Mouse (Mus musculus): ENCODE data around the gene Nr4a1. TPM values are rescaled to one million over a fixed set of nuclear protein-coding genes. Genes with fewer than 3 reads are reported as not detected.
A peak's percentile ranks its signal among the peaks of the same experiment; 100 is the strongest.

The Nr4a1 gene
- total and polyA plus RNA-seq, 3 experiments, result 415 to 565 (median 560) TPM

GRCm38 (mm10) chr15:101256463-101257206, 2.6 kb downstream of the Nr4a1 start:
- no peak for DNase-seq

- no peak for DNase-seq
Measured at GRCm38 (mm10) chr15:101258420-101258819, 4.4 kb downstream of the Nr4a1 start.

- DNase-seq, result no peak
Measured at GRCm38 (mm10) chr15:101259922-101260321, 5.9 kb downstream of the Nr4a1 start.

DNA sequence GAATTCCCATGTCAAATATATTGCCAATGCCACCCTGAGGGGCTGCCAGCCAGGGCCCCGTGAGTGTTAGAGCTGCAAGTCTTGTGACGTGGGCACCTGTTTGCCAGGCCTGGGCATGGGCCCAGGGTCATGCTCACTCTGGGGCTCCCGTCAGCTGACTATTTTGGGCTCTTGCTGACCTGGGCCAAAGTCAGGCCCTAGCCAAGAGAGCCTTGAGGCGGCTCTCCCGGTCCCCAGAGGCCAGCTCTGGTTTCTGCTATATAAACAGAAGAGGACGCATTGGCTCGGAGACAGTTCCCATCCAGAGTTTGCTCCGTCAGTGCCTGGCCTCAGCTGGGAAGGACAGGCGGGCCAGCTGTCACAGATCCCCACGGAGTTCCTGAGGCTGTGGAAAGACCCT, 6.3 kb downstream of the Nr4a1 start:
- peak; percentile 75 for DNase-seq

- DNase-seq, result no peak
Measured at GRCm38 (mm10) chr15:101260874-101261622, 7.0 kb downstream of the Nr4a1 start.

- DNase-seq, result no peak
Measured at GRCm38 (mm10) chr15:101262502-101262901, 8.4 kb downstream of the Nr4a1 start.

- peak; percentile 99 for DNase-seq
Measured at GRCm38 (mm10) chr15:101266132-101266963, 12.3 kb downstream of the Nr4a1 start.

DNA sequence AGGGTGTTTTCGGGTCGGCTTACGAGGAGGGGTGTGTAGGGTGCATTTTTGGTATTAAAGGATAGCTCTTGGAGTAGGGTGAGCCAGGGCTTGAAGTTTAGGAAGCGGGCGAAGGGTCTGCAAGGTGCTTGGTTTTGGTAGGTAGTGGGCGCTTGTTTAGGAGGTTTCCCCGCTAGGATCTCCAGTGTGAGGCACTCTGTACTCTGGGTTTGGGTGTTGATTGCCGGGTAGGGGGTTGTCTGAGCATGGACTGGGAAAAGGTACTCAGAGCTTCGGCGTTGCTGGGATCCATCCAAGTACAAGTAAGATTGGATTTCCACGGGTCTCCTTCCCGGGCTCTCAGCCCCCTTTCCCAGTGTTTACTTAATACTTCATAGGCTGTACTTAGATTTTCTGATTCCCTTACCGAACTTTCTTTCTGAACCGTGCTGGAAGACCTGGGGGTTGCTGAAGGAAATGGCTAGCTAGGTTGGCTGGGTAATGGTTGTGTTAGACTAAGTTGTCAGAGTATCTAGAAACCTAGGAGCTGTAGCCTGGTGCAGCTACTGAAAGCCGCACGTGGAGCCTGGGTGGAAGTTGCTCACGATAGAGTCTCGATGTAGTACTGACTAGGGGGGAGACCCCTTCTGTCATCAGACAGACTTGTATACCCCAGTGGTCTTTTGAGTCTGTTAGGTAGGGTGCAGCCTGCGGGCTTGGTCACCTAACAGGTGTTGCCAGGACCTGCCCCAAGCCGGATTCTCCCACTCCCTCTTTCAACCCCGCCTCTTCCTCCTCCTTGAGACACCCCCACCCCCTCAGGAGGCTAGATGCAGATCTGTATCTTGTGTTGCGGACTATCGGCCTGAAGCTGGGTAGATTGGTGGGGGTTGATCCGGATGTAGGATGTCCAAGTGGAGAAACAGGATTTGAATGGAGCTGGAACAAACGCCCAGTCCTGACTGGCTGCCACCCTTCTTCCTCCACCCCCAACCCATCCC, 13.3 kb downstream of the Nr4a1 start:
- peak; percentile 60 for DNase-seq

DNA sequence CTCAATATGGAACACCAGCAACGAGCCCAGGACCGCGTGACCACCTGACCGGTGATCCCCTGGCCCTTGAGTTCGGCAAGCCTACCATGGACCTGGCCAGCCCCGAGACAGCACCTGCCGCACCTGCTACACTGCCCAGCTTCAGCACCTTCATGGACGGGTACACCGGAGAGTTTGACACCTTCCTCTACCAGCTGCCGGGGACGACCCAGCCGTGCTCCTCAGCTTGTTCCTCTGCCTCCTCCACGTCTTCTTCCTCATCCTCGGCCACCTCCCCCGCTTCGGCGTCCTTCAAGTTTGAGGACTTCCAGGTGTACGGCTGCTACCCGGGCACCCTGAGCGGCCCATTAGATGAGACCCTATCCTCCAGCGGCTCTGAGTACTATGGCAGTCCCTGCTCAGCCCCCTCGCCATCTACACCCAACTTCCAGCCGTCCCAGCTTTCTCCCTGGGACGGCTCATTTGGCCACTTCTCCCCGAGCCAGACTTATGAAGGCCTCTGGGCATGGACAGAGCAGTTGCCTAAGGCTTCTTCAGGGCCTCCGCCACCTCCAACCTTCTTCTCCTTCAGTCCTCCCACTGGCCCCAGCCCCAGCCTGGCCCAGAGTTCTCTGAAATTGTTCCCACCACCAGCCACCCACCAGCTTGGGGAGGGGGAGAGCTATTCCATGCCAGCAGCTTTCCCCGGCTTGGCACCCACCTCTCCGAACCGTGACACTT, 16.2 kb downstream of the Nr4a1 start:
- no peak for DNase-seq

DNA sequence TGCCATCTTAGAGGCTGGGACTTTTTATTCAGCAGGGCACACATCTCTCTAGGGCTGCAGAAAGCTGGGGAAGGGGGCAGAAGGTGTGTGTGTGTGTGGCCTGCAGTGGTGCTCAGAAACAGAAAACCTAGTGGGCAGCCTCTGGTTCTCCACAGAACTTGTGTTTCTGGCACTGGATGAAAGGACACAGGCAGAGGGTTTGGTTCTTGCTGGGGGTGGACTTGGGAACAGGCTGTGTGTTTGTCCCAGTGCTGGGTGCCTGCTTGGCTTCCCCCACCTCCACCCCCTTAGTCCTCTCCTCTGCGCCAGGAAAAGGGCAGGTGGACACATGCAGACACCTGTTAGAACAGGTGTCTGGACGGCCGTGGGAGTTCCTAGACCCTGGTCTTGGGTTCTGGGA, 17.0 kb downstream of the Nr4a1 start:
- no peak for DNase-seq

- peak; percentile 7 for DNase-seq
Measured at GRCm38 (mm10) chr15:101271513-101271912, 17.4 kb downstream of the Nr4a1 start.

DNA sequence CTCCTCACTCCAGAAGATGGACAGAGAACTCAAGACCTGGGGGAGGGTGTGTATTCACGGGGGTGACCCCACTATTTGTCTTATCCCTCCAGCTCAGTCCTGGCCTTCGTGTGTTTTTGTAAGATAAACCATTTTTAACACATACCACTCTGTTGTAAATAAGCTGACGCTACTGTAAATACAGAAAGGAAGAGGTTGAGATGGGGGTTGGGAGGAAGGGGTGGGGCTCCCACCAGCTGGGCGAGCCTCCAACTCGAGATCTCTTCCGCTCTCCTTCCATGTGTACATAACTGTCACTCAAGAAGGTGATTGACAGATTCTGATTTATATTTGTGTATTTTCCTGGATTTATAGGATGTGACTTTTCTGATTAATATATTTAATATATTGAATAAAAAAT, 20.3 kb downstream of the Nr4a1 start:
- peak; percentile 1 for DNase-seq

DNA sequence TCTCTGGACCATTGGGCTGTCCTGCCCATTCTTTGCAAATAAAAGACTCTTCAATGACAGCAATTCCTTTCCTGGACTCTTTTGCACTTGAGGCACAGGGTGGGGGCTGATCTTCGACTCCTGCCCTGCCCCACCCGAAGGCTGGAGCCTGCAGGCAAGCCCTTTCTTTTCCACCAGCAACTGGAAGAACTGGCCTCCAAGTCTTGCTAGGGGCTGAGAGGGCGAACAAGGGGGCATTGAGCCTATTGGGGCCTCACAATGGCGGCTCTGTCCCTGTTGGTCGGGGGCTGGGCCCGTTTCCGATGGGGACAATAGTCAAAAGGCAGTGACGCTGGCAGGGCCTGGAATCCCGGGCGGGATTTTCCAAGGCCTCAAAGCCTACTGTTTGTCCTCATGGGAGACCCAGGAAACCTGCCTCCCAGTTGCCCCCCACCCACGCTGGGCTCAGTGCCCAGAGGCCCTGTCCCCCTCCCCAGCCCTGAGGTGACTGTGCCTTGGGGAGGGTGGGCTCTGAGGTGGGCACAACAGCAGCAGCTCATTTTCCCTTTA, 23.4 kb downstream of the Nr4a1 start:
- DNase-seq, result peak; percentile 17

DNA sequence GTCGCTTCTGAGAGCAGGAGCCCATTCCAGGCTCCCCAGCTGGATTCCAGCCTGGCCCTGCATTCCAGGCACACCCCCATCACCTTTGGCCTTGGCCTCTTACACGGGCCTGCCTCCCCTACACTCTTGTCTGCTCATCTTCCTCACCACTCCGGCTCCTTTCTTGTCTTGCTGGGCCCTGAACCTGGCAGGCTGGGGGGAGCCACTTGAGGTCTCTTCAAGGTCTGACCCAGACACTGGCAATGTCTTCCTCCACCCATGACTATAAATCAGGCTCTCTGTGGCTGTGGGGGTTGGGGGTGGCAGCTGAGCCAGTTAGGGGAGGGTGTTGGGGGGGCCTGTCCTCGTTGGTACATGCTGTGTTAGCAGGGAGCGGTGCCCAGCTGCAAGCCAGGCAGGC, 24.5 kb downstream of the Nr4a1 start:
- DNase-seq, result peak; percentile 64

DNA sequence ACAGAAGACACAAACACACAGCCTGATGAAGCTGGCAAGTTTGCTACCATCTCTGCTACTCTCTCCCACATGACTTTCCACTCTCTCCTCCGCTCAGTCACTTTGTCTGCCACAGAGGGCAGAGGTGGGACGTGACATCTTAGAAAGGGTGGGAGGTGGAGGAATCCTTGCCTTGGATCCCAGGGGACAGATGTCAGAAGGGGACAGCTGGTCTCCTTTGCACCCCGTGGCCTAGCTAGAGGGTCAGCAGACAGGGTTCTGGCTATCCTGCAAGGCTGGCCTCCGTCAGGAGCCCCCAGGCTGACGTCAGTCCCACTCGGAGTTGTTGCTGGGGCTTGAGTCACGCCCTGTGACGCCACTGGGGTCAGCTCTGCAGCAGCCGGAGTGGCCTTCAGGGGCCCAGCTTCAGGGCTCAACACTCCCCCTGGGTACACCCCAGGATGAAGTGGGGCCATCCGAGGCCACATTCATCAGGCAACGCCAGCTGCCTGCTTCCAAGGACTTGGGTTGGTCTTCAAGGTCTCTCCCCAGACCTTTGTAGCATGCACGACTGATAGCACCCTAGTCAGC, 25.4 kb downstream of the Nr4a1 start:
- DNase-seq, result peak; percentile 95

DNA sequence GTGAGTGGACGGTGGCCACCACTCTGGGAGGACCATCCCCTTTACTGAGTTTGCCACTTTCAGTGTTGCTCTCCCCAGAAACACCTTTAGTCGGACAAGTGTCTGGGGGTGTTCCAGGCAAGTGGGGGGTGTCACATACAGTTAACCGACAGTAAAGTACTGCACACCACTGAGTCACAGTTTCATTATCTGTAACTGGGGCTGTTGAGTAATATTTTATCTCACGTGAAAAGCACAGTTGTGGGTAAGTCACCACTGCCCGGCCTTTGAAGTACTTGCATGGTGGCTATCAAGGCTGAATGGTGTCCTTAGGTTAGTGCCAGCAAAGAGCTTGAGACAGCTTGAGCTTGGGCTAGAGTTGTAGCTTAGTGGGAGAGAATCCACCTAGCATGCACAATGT, 28.4 kb downstream of the Nr4a1 start:
- DNase-seq, result peak; percentile 84

DNA sequence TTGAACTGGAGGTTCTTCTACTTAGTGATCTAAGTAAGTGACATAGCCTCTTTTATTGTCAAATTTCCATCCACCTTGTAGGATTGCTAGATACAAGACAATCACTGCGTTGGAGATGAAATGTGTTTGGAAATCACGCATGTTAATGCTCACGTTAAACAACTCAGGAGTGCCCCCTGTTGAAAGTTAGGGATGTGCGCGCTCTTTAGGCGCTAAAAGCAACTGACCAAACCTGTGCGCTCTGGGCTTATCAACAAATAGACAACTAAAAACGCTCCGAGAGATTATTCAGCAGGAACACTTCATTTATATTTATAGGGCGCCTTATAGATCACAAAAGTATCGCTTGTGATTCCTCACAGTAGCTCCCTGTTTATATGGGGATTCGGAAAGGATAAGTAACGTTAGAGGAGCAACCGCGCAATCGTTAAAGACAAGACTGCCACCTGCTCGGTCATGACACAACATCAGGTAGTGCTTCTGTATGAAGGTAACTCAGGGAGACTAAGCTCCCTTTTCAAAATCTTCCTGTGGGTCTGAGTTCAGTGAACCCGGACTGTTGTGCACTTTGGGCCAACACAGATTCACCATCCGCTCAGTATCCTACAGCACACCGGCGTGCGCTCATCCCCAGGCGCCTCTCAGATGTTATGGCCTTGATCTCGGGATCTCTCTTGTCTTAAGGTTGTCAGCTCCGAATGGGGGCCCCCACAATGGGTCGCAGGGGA, 29.3 kb downstream of the Nr4a1 start:
- DNase-seq, result peak; percentile 72

DNA sequence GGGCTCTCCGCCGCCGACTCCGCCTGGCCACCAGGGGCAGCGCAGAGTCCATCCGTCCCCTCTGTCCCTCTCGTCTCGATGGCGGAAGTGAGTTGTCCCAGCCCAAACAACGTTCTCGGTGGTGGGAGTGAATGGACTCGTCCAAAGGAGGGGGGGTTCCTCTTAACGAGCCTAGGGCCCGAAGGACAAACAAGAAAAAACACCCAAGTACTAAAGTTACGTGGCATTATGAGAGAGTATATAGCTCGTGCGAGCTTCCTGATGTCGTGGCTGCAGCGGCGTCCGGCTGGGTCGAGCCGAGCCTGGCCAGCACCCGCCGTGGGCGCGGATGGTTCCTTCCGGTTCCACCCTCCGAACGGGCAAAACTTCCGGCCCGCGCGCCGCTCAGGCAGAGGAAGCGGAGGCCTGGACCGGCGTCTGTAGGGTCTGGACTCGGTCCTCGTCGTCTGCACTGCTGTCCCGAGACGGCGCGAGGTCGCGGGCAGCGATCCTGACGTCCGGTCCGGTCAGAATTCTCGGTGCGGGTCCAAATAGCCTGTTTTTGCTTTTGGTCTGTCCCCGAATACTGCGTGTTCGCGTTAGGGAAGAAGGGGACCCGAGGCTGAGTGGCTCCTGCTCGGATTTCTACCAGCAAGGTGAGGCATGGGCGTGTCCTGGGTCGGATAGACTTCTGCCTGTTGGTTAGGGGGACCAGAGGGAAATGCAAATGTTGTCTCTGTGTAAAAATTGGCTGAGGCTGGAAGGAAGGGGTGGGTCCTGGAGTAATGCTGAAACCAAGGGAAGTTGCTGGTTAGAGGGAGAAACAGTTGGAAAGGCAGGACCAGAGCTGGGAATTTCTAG, 30.1 kb downstream of the Nr4a1 start, which contains the start of gene Atg101:
TSS of gene Atg101 (plus strand) at position 362 of the 840 bp plus-strand sequence.
- DNase-seq, result peak; percentile 92
